Mouse (Mus musculus): ENCODE data around the gene Nr1i2. TPM values are rescaled to one million over a fixed set of nuclear protein-coding genes. Genes with fewer than 3 reads are reported as not detected.
"Not testable (repeated sequence)": the region's sequence is repeated elsewhere in the genome, so short reads cannot be mapped to it uniquely, and the experiment has no call there.

Gene Nr1i2
- not detected in 2 replicates for total RNA-seq (2014; rRNA removed)
- not detected in 2 replicates for polyA plus RNA-seq (2015; fragmentation: Nextera tagmentation; extraction: Ambion mirVana)

DNA sequence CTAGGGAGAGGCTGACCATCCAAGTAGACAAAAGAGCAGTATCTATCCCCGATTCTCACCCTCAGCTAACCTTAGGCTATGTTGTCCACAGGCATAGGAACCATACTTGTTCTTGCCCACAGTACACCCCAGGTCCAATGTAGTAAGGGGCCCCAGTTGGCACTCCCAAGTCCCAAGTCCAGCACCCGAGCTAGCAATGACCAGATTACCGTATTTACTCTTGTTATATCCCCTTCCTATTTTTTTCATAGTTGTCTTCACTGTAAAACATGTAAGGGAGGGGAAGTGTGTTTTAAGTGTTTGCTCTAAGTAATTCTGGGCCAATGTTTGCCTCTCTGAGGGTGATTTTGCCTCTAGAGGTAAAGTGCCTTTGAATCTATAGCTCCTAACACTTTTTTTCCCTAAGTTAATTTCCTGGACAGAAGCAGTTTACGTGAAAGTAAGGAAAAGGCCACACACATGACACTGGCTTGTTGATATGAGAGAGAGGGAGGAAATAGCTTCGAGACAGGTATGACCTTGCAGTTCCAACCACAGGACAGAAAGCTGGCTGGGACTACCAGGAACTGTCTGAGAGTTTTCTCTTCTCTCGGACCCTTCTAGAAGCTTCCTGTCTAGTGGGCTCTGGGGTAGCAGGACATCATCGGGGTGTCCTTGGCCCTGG lies at the start of gene Nr1i2:
TSS of gene Nr1i2 (minus strand) at position 140 of the 664 bp plus-strand sequence.
- DNase-seq (ENCODE audit: low spot score) = no peak
- H3K9me3 ChIP-seq (ENCODE audit: low read length) = no peaks in the 10 kb centered on the region
- no peaks in the 10 kb centered on the region for H3K36me3 ChIP-seq (ENCODE audit: insufficient read depth, low read length)
- H3K9ac ChIP-seq (replicated peaks; ENCODE audit: low read length, poor library complexity, severe bottlenecking) = no peak within 1 kb of the TSS
- no peak for ATAC-seq (ENCODE audit: low FRiP score)
- no peak within 1 kb of the TSS for H3K4me3 ChIP-seq (ENCODE audit: low read depth, low read length)
- no peak within 1 kb of the TSS for H3K27ac ChIP-seq (ENCODE audit: low read depth, low read length)
- no peaks in the 10 kb centered on the region for H3K27me3 ChIP-seq (ENCODE audit: insufficient read depth, low read length)
- no peak for TF ChIP-seq CTCF (IDR thresholded peaks at IDR 0.05)
- no peaks in the 10 kb centered on the region for H3K4me1 ChIP-seq (ENCODE audit: insufficient read depth, low read length)
- H3K4me2 ChIP-seq (ENCODE audit: low read depth, low read length, poor library complexity, severe bottlenecking) = no peak within 1 kb of the TSS
- WGBS = 74% methylated on average over 7 of the region's 7 CpGs

DNA sequence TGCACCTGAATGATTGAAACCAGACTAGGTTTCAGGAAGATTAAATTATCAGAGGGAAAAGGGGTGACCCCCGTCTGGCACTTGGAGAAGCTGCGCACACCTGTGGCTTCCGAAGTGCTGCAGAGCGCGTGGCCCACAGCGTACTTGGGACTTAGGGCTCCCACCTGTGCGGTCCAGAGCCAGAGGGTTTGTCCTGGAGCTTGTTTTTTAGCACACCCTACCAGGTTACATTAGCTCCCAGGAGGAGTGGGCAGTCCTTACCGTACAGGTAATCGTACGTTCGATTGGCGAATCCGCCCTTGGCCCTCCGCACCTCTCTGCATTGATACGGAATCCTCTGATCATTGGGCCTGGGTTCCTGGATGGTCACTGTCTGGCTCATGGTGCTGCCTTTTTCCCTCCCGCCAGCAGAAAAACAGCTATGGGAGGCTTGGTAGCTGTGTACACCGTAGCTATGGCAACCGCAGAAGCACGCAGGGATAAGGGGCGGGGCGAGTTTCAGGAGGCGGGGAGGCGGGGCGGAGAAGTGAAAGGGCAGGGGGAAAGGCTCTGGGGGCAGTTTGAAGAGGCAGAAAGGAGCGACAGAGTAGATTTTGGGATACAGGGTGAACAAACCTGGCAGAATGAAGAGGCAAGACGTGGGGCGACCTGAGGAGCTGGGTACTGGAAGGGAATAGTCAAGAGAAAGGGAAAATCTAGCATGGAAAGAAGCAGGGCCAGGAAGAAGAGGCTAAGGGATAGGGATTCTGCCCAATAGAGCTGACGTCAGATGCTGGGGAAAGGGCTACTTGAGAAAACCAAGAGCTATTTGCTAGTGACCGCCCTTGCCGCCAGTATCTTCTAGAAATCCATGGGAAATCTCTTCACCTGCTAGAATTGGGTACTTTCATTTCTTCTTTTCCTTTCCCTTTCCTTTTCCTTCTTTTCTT lies 47.0 kb upstream of the Nr1i2 start, which contains the start of gene Maats1:
TSS of gene Maats1 (minus strand) at position 748 of the 929 bp plus-strand sequence.
- Histone ChIP-seq H3K9me3 (ENCODE audit: low read length) (no peaks in the 10 kb centered on the region), H3K27me3 (ENCODE audit: insufficient read depth, low read length) (no peaks in the 10 kb centered on the region), H3K4me1 (ENCODE audit: insufficient read depth, low read length) (no peaks in the 10 kb centered on the region), H3K4me3 (ENCODE audit: low read depth, low read length) (peak within 1 kb of the TSS; percentile 47), H3K36me3 (ENCODE audit: insufficient read depth, low read length) (no peaks in the 10 kb centered on the region), H3K4me2 (ENCODE audit: low read depth, low read length, poor library complexity, severe bottlenecking) (peak within 1 kb of the TSS; percentile 63), H3K27ac (ENCODE audit: low read depth, low read length) (0 out of 2 replicates have a peak within 1 kb of the TSS, but pooled peaks have one; percentile 38), H3K9ac (replicated peaks; ENCODE audit: low read length, poor library complexity, severe bottlenecking) (peak within 1 kb of the TSS; percentile 57)
- ATAC-seq (ENCODE audit: low FRiP score) (peak; percentile 85), DNase-seq (ENCODE audit: low spot score) (peak; percentile 83)
- no peak for TF ChIP-seq CTCF (IDR thresholded peaks at IDR 0.05)
- WGBS = 7% methylated on average over 30 of the region's 30 CpGs

DNA sequence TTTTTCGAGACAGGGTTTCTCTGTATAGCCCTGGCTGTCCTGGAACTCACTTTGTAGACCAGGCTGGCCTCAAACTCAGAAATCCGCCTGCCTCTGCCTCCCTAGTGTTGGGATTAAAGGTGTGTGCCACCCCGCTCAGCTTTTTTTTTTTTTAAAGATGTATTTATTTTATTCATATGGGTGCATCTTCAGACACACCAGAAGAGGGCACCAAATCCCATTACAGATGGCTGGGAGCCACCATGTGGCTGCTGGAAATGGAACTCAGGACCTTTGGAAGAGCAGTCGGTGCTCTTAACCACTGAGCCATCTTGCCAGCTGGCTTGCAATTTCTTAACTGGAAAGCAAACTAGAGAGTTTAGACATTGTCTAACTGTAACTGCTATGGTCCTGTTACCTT lies 43.5 kb upstream of the Nr1i2 start:
- not testable (repeated sequence) for H3K4me2 ChIP-seq (ENCODE audit: low read depth, low read length, poor library complexity, severe bottlenecking); H3K9me3 ChIP-seq (ENCODE audit: low read length); H3K36me3 ChIP-seq (ENCODE audit: insufficient read depth, low read length); H3K9ac ChIP-seq (replicated peaks; ENCODE audit: low read length, poor library complexity, severe bottlenecking); H3K27ac ChIP-seq (ENCODE audit: low read depth, low read length); H3K4me3 ChIP-seq (ENCODE audit: low read depth, low read length); H3K4me1 ChIP-seq (ENCODE audit: insufficient read depth, low read length); DNase-seq (ENCODE audit: low spot score); ATAC-seq (ENCODE audit: low FRiP score); H3K27me3 ChIP-seq (ENCODE audit: insufficient read depth, low read length)
- 92% methylated on average over 4 of the region's 4 CpGs for WGBS

- Histone ChIP-seq H3K4me1 (ENCODE audit: insufficient read depth, low read length) (no peaks in the 10 kb centered on the region), H3K36me3 (ENCODE audit: insufficient read depth, low read length) (no peaks in the 10 kb centered on the region), H3K27me3 (ENCODE audit: insufficient read depth, low read length) (no peaks in the 10 kb centered on the region), H3K9ac (replicated peaks; ENCODE audit: low read length, poor library complexity, severe bottlenecking) (no peak overlapping the region), H3K4me3 (ENCODE audit: low read depth, low read length) (no peak overlapping the region), H3K4me2 (ENCODE audit: low read depth, low read length, poor library complexity, severe bottlenecking) (no peak overlapping the region), H3K9me3 (ENCODE audit: low read length) (no peaks in the 10 kb centered on the region), H3K27ac (ENCODE audit: low read depth, low read length) (no peak overlapping the region)
- no peak for TF ChIP-seq CTCF (IDR thresholded peaks at IDR 0.05)
- ATAC-seq (ENCODE audit: low FRiP score) (no peak), DNase-seq (ENCODE audit: low spot score) (no peak)
- WGBS = 37% methylated on average over 6 of the region's 6 CpGs
Measured at GRCm38 (mm10) chr16:38334431-38334830, 39.8 kb upstream of the Nr1i2 start.

GRCm38 (mm10) chr16:38329340-38329739 lies 34.7 kb upstream of the Nr1i2 start:
- 89% methylated on average over 3 of the region's 3 CpGs for WGBS
- ATAC-seq (ENCODE audit: low FRiP score) = no peak
- DNase-seq (ENCODE audit: low spot score) = no peak
- no peak overlapping the region for H3K4me2 ChIP-seq (ENCODE audit: low read depth, low read length, poor library complexity, severe bottlenecking)
- peak; percentile 29 for TF ChIP-seq CTCF (IDR thresholded peaks at IDR 0.05)
- H3K4me1 ChIP-seq (ENCODE audit: insufficient read depth, low read length) = no peaks in the 10 kb centered on the region
- no peak overlapping the region for H3K27ac ChIP-seq (ENCODE audit: low read depth, low read length)
- no peak overlapping the region for H3K9ac ChIP-seq (replicated peaks; ENCODE audit: low read length, poor library complexity, severe bottlenecking)
- no peaks in the 10 kb centered on the region for H3K9me3 ChIP-seq (ENCODE audit: low read length)
- H3K27me3 ChIP-seq (ENCODE audit: insufficient read depth, low read length) = no peaks in the 10 kb centered on the region
- H3K4me3 ChIP-seq (ENCODE audit: low read depth, low read length) = no peak overlapping the region
- H3K36me3 ChIP-seq (ENCODE audit: insufficient read depth, low read length) = no peaks in the 10 kb centered on the region

Data from midbrain, postnatal 0 days (tissue).